Mouse (Mus musculus) lung, adult 2 months (tissue): ENCODE results near the gene Vmn2r87.

Source experiments
- CTCF ChIP-seq: fragments of 200-500 bp; IDR thresholded peaks from 2 replicates; pipeline ENCODE4 v1.5.1; 2011; ENCODE audit warnings: mild to moderate bottlenecking, low read length, control low read depth; ENCODE audit not compliant: insufficient read depth
- POLR2A ChIP-seq: fragments of 200-500 bp; IDR thresholded peaks from 2 replicates; pipeline ENCODE4 v1.6.1; 2011; ENCODE audit warnings: low read depth, mild to moderate bottlenecking, control low read depth, low read length, borderline replicate concordance; ENCODE audit errors: extremely low read depth

DNA sequence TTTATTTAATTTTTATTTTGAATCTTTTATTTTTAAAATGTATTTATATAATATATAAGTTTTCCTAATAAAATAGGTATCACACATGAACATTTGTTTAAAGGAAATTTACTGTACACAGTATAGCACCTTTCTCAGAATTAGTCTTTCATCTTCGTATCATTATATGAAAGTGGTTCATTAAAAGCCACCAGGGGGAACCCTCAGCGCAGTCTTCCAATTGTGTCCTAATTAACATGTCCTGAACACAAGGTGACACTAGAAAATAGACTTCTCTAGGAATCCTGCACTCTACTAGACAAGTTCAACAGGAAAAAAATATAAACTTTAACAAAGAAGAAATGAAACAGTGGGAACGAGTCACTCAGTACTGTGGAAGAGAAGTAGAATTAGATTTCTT lies 38.9 kb upstream of the Vmn2r87 start:
- TF ChIP-seq CTCF, result no peak
- no peak for TF ChIP-seq POLR2A
